21 mouse cellular contexts compared by ENCODE assay signal in genomic region chr2:74689574-74690337, GRCm38 (mm10). TPM values are rescaled to one million over a fixed set of nuclear protein-coding genes. Genes with fewer than 3 reads are reported as not detected.
DNase-seq lines count a peak whose midpoint lies in the region; ATAC-seq lines count a peak whose summit lies in the region.
"Had no signal": no experiment of that assay in that cellular context is flagged by ENCODE, and none has a peak within 500 bp of the region (broad histone marks: within the 10 kb centered on the region; RNA-seq: fewer than 3 reads in every experiment).

No protein-coding gene starts in this region.

- peaks cover 14% of the 10 kb centered on the region; the same call in 1 of the 2 replicates for H3K4me1 ChIP-seq in heart, embryonic 10.5 days
- H3K4me1 ChIP-seq in kidney, embryonic 15.5 days: peaks cover 34% of the 10 kb centered on the region
- H3K4me1 ChIP-seq in limb, embryonic 15.5 days: peaks cover 31% of the 10 kb centered on the region
- H3K4me1 ChIP-seq: embryonic facial prominence, embryonic 13.5 days; hindbrain, embryonic 15.5 days had no signal

- DNase-seq in heart, embryonic 10.5 days (ENCODE audit: low spot score): peak; percentile 75
- no peak for DNase-seq in heart, postnatal 14 days
- no peak for DNase-seq in yolk sac, embryonic 10.5 days (ENCODE audit: low spot score)
- DNase-seq: cerebellum, postnatal 10 days; gastrocnemius, postnatal 14 days; left cerebral cortex, postnatal 4 days; lung, embryonic 14.5 days had no signal

- ATAC-seq in common myeloid progenitor, adult 5-6 weeks (replicated peaks; ENCODE audit: low read depth, poor library complexity, severe bottlenecking): peak; percentile 48
- no peak for ATAC-seq in kidney, embryonic 15.5 days (replicated peaks; ENCODE audit: low FRiP score)
- no peak for ATAC-seq in limb, embryonic 15.5 days (ENCODE audit: insufficient number of reproducible peaks, low FRiP score, low TSS enrichment, low read depth)
- ATAC-seq in megakaryocyte, adult 5-6 weeks (ENCODE audit: poor library complexity, severe bottlenecking): no peak
- ATAC-seq: activated CD4-positive, CD25-positive, alpha-beta regulatory T cell, adult 4 months; forebrain, embryonic 14.5 days had no signal

- peaks cover 98% of the 10 kb centered on the region for H3K27me3 ChIP-seq in heart, embryonic 10.5 days (ENCODE audit: insufficient read depth, poor library complexity, severe bottlenecking)
- peaks cover 23% of the 10 kb centered on the region for H3K27me3 ChIP-seq in kidney, embryonic 15.5 days
- H3K27me3 ChIP-seq in limb, embryonic 15.5 days: peaks cover 70% of the 10 kb centered on the region

- no peaks in the 10 kb centered on the region for H3K9me3 ChIP-seq in heart, embryonic 10.5 days
- H3K9me3 ChIP-seq in kidney, embryonic 15.5 days (replicated peaks): no peaks in the 10 kb centered on the region
- H3K9me3 ChIP-seq in limb, embryonic 15.5 days: no peaks in the 10 kb centered on the region
- H3K9me3 ChIP-seq: embryonic facial prominence, embryonic 13.5 days; heart, embryonic 13.5 days; hindbrain, embryonic 15.5 days had no signal

- H3K36me3 ChIP-seq in heart, embryonic 10.5 days: no peaks in the 10 kb centered on the region
- no peaks in the 10 kb centered on the region for H3K36me3 ChIP-seq in kidney, embryonic 15.5 days
- no peaks in the 10 kb centered on the region; the same call in 1 of the 2 replicates for H3K36me3 ChIP-seq in limb, embryonic 15.5 days
- H3K36me3 ChIP-seq: embryonic facial prominence, embryonic 13.5 days; heart, embryonic 13.5 days; hindbrain, embryonic 15.5 days had no signal

- under 1% methylated on average over 24 of the region's 24 CpGs for WGBS in heart, embryonic 10.5 days
- WGBS in kidney, embryonic 15.5 days: 2% methylated on average over 24 of the region's 24 CpGs
- 8% methylated on average over 24 of the region's 24 CpGs for WGBS in limb, embryonic 15.5 days

- H3K9ac ChIP-seq in kidney, embryonic 15.5 days: peak overlapping the region; percentile 73
- H3K9ac ChIP-seq in limb, embryonic 15.5 days: peak overlapping the region; percentile 31
- H3K9ac ChIP-seq: embryonic facial prominence, embryonic 13.5 days; heart, embryonic 13.5 days; hindbrain, embryonic 15.5 days; lung, embryonic 14.5 days had no signal

- H3K4me3 ChIP-seq in heart, embryonic 10.5 days: no peak overlapping the region
- H3K4me3 ChIP-seq in kidney, embryonic 15.5 days (replicated peaks): peak overlapping the region; percentile 55
- H3K4me3 ChIP-seq in limb, embryonic 15.5 days: peak overlapping the region; percentile 26
- H3K4me3 ChIP-seq: embryonic facial prominence, embryonic 13.5 days; heart, embryonic 13.5 days; hindbrain, embryonic 15.5 days; layer of hippocampus, adult 2 months; megakaryocyte, embryonic 14.5 days; myocyte had no signal

- intact Hi-C loops in heart, postnatal 14 days (cut with DNase I): loop anchor here (5.0 to 10.0 kb wide), 2 partner anchors 32 to 1415 kb away; partner anchors contain the start of genes Evx2 and Sp9

- H3K27ac ChIP-seq in heart, embryonic 10.5 days: no peak overlapping the region
- H3K27ac ChIP-seq in kidney, embryonic 15.5 days: peak overlapping the region; percentile 86
- H3K27ac ChIP-seq in limb, embryonic 15.5 days: peak overlapping the region; percentile 74
- H3K27ac ChIP-seq: embryonic facial prominence, embryonic 13.5 days; heart, embryonic 13.5 days; hindbrain, embryonic 15.5 days; layer of hippocampus, adult 2 months had no signal

- H3K4me2 ChIP-seq in kidney, embryonic 15.5 days: peak overlapping the region; percentile 80
- H3K4me2 ChIP-seq in limb, embryonic 15.5 days: peak overlapping the region; percentile 49
- H3K4me2 ChIP-seq: embryonic facial prominence, embryonic 13.5 days; heart, embryonic 13.5 days; hindbrain, embryonic 15.5 days; lung, embryonic 14.5 days had no signal

RNA-seq across cellular contexts. Expression of gene Hoxd10, which starts 2.0 kb away (rescaled TPM):
- 2.3 TPM in 1 of 2 replicates, not detected in the other for polyA plus RNA-seq in heart, embryonic 10.5 days (2016; fragmentation: Nextera tagmentation; extraction: Ambion mirVana)
- under 1 TPM in 1 of 2 experiments, not detected in 1; 0.14 TPM for total RNA-seq in heart, postnatal 14 days (2021)
- total RNA-seq in common myeloid progenitor, adult 5-6 weeks (2017): not detected in 2 replicates
- 33.6 and 36.6 TPM in 2 replicates for polyA plus RNA-seq in kidney, embryonic 15.5 days (2015; fragmentation: Nextera tagmentation; extraction: Ambion mirVana)
- 12.4 and 14.5 TPM in 2 replicates for polyA plus RNA-seq in limb, embryonic 15.5 days (2015; fragmentation: Nextera tagmentation; extraction: Ambion mirVana)
- not detected in 2 replicates for total RNA-seq in megakaryocyte, adult 5-6 weeks (2015)
- total RNA-seq in megakaryocyte, adult 5-6 weeks (2017): not detected in 2 replicates
- total RNA-seq: layer of hippocampus, adult 2 months; left cerebral cortex, postnatal 4 days; MEL had no signal
- polyA plus RNA-seq: activated CD4-positive, CD25-positive, alpha-beta regulatory T cell, adult 4 months; C2C12; forebrain, embryonic 14.5 days; hindbrain, embryonic 15.5 days; lung, embryonic 14.5 days; myocyte had no signal

RNA-seq across cellular contexts. Expression of gene Hoxd9, which starts 7.8 kb away (rescaled TPM):
- 3.0 TPM in 1 of 2 replicates, not detected in the other for polyA plus RNA-seq in heart, embryonic 10.5 days (2016; fragmentation: Nextera tagmentation; extraction: Ambion mirVana)
- total RNA-seq in heart, postnatal 14 days (2021): under 1 TPM; 0.12 to 0.24 TPM
- total RNA-seq in common myeloid progenitor, adult 5-6 weeks (2017): not detected in 2 replicates
- polyA plus RNA-seq in kidney, embryonic 15.5 days (2015; fragmentation: Nextera tagmentation; extraction: Ambion mirVana): 38.1 and 40.7 TPM in 2 replicates
- 7.1 TPM in 2 replicates for polyA plus RNA-seq in limb, embryonic 15.5 days (2015; fragmentation: Nextera tagmentation; extraction: Ambion mirVana)
- total RNA-seq in megakaryocyte, adult 5-6 weeks (2015): not detected in 2 replicates
- not detected in 2 replicates for total RNA-seq in megakaryocyte, adult 5-6 weeks (2017)
- total RNA-seq: layer of hippocampus, adult 2 months; left cerebral cortex, postnatal 4 days; MEL had no signal
- polyA plus RNA-seq: activated CD4-positive, CD25-positive, alpha-beta regulatory T cell, adult 4 months; C2C12; forebrain, embryonic 14.5 days; heart, embryonic 13.5 days; hindbrain, embryonic 15.5 days; myocyte had no signal

RNA-seq across cellular contexts. Expression of gene Hoxd11, which starts 10.4 kb away (rescaled TPM):
- 0.07 and 2.1 TPM in 2 replicates for polyA plus RNA-seq in heart, embryonic 10.5 days (2016; fragmentation: Nextera tagmentation; extraction: Ambion mirVana)
- not detected for total RNA-seq in heart, postnatal 14 days (2021)
- not detected in 2 replicates for total RNA-seq in common myeloid progenitor, adult 5-6 weeks (2017)
- 25.1 and 26.3 TPM in 2 replicates for polyA plus RNA-seq in kidney, embryonic 15.5 days (2015; fragmentation: Nextera tagmentation; extraction: Ambion mirVana)
- 7.1 and 10.3 TPM in 2 replicates for polyA plus RNA-seq in limb, embryonic 15.5 days (2015; fragmentation: Nextera tagmentation; extraction: Ambion mirVana)
- not detected in 2 replicates for total RNA-seq in megakaryocyte, adult 5-6 weeks (2015)
- total RNA-seq in megakaryocyte, adult 5-6 weeks (2017): not detected in 2 replicates
- total RNA-seq: layer of hippocampus, adult 2 months; left cerebral cortex, postnatal 4 days; MEL had no signal
- polyA plus RNA-seq: activated CD4-positive, CD25-positive, alpha-beta regulatory T cell, adult 4 months; C2C12; embryonic facial prominence, embryonic 13.5 days; forebrain, embryonic 14.5 days; heart, embryonic 13.5 days; hindbrain, embryonic 15.5 days; lung, embryonic 14.5 days; myocyte had no signal

RNA-seq across cellular contexts. Expression of gene Hoxd8, which starts 14.7 kb away (rescaled TPM):
- 0.09 and 1.3 TPM in 2 replicates for polyA plus RNA-seq in heart, embryonic 10.5 days (2016; fragmentation: Nextera tagmentation; extraction: Ambion mirVana)
- 1 to 10 TPM; 1.5 to 1.6 TPM for total RNA-seq in heart, postnatal 14 days (2021)
- total RNA-seq in common myeloid progenitor, adult 5-6 weeks (2017): not detected in 2 replicates
- polyA plus RNA-seq in kidney, embryonic 15.5 days (2015; fragmentation: Nextera tagmentation; extraction: Ambion mirVana): 36.4 and 40.8 TPM in 2 replicates
- 5.9 and 7.3 TPM in 2 replicates for polyA plus RNA-seq in limb, embryonic 15.5 days (2015; fragmentation: Nextera tagmentation; extraction: Ambion mirVana)
- not detected in 2 replicates for total RNA-seq in megakaryocyte, adult 5-6 weeks (2015)
- not detected in 2 replicates for total RNA-seq in megakaryocyte, adult 5-6 weeks (2017)
- total RNA-seq: layer of hippocampus, adult 2 months had no signal
- polyA plus RNA-seq: activated CD4-positive, CD25-positive, alpha-beta regulatory T cell, adult 4 months; C2C12; myocyte had no signal

RNA-seq across cellular contexts. Expression of gene Hoxd12, which starts 14.9 kb away (rescaled TPM):
- 1.1 TPM in 1 of 2 replicates, not detected in the other for polyA plus RNA-seq in heart, embryonic 10.5 days (2016; fragmentation: Nextera tagmentation; extraction: Ambion mirVana)
- total RNA-seq in heart, postnatal 14 days (2021): not detected
- not detected in 2 replicates for total RNA-seq in common myeloid progenitor, adult 5-6 weeks (2017)
- polyA plus RNA-seq in kidney, embryonic 15.5 days (2015; fragmentation: Nextera tagmentation; extraction: Ambion mirVana): 5.4 and 6.4 TPM in 2 replicates
- polyA plus RNA-seq in limb, embryonic 15.5 days (2015; fragmentation: Nextera tagmentation; extraction: Ambion mirVana): 27.0 and 30.6 TPM in 2 replicates
- total RNA-seq in megakaryocyte, adult 5-6 weeks (2015): not detected in 2 replicates
- not detected in 2 replicates for total RNA-seq in megakaryocyte, adult 5-6 weeks (2017)
- total RNA-seq: gastrocnemius, postnatal 14 days; layer of hippocampus, adult 2 months; left cerebral cortex, postnatal 4 days; MEL had no signal
- polyA plus RNA-seq: activated CD4-positive, CD25-positive, alpha-beta regulatory T cell, adult 4 months; C2C12; embryonic facial prominence, embryonic 13.5 days; forebrain, embryonic 14.5 days; heart, embryonic 13.5 days; hindbrain, embryonic 15.5 days; lung, embryonic 14.5 days; myocyte had no signal
